20 mouse cellular contexts compared by ENCODE assay signal in the genomic region with DNA sequence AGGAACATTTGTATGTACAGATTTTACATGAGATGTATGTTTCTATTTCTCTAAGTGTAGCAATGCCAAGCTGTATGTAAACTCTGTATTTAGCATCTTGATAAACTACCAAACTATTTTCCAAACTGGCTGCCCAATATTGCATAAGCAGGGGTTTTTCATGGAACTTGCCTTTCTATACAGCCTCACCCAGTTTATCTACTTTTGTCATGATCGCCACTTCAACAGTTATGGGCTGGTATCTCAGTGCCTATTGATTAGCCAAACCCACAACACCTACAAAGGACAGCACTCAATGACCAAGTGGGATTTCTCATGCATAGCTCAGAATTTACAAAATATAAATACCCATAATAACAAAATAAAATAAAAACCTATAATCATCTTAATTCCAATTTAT. TPM values are rescaled to one million over a fixed set of nuclear protein-coding genes. Genes with fewer than 3 reads are reported as not detected.
"Had no signal": no experiment of that assay in that cellular context is flagged by ENCODE, and none has a peak within 500 bp of the region (broad histone marks: within the 10 kb centered on the region; RNA-seq: fewer than 3 reads in every experiment).

No protein-coding gene starts in this region.

- H3K4me2 ChIP-seq: kidney, embryonic 15.5 days; limb, embryonic 13.5 days; lung, embryonic 14.5 days; midbrain, embryonic 12.5 days; midbrain, embryonic 15.5 days; neural tube, embryonic 12.5 days; neural tube, embryonic 15.5 days; stomach, embryonic 15.5 days had no signal

- H3K4me1 ChIP-seq: limb, embryonic 10.5 days; limb, embryonic 13.5 days; midbrain, embryonic 12.5 days; neural tube, embryonic 12.5 days; stomach, embryonic 15.5 days had no signal

- ATAC-seq: lung, postnatal 0 days; midbrain, embryonic 15.5 days had no signal

- H3K4me3 ChIP-seq: kidney, embryonic 15.5 days; layer of hippocampus, adult 2 months; limb, embryonic 10.5 days; limb, embryonic 13.5 days; midbrain, embryonic 12.5 days; midbrain, embryonic 15.5 days; neural tube, embryonic 12.5 days; neural tube, embryonic 15.5 days; stomach, embryonic 15.5 days had no signal

- DNase-seq: kidney, adult 11 months; kidney, adult 8-10 months; kidney, postnatal 25 days; layer of hippocampus, adult 9-11 months; lung, embryonic 14.5 days; right cerebral cortex, adult 18-20 months; right cerebral cortex, postnatal 25 days; spleen, adult 18-20 months; thymus, postnatal 36 days had no signal

- H3K36me3 ChIP-seq: kidney, embryonic 15.5 days; limb, embryonic 10.5 days; limb, embryonic 13.5 days; midbrain, embryonic 12.5 days; midbrain, embryonic 15.5 days; neural tube, embryonic 12.5 days; neural tube, embryonic 15.5 days; stomach, embryonic 15.5 days had no signal

- H3K27me3 ChIP-seq: kidney, embryonic 15.5 days; limb, embryonic 13.5 days; midbrain, embryonic 12.5 days; midbrain, embryonic 15.5 days; neural tube, embryonic 12.5 days; neural tube, embryonic 15.5 days; stomach, embryonic 15.5 days had no signal

- H3K27ac ChIP-seq: kidney, embryonic 15.5 days; limb, embryonic 10.5 days; limb, embryonic 13.5 days; macrophage; midbrain, embryonic 12.5 days; midbrain, embryonic 15.5 days; neural tube, embryonic 12.5 days; neural tube, embryonic 15.5 days; stomach, embryonic 15.5 days had no signal

- H3K9ac ChIP-seq: kidney, embryonic 15.5 days; limb, embryonic 13.5 days; lung, embryonic 14.5 days; midbrain, embryonic 12.5 days; midbrain, embryonic 15.5 days; neural tube, embryonic 12.5 days; neural tube, embryonic 15.5 days; stomach, embryonic 15.5 days had no signal

- H3K9me3 ChIP-seq: kidney, embryonic 15.5 days; limb, embryonic 10.5 days; limb, embryonic 13.5 days; midbrain, embryonic 12.5 days; midbrain, embryonic 15.5 days; neural tube, embryonic 12.5 days; neural tube, embryonic 15.5 days; stomach, embryonic 15.5 days had no signal

RNA-seq across cellular contexts. Expression of a gene that starts 25.7 kb away (rescaled TPM):
- polyA plus RNA-seq: macrophage had no signal
